In genomic region chr17:70949171-70949570, GRCm38 (mm10) we compare ENCODE assay signal across 25 mouse cellular contexts. TPM values are rescaled to one million over a fixed set of nuclear protein-coding genes. Genes with fewer than 3 reads are reported as not detected.
"Had no signal": no experiment of that assay in that cellular context is flagged by ENCODE, and none has a peak within 500 bp of the region (broad histone marks: within the 10 kb centered on the region; RNA-seq: fewer than 3 reads in every experiment).

No protein-coding gene starts in this region.

- H3K27ac ChIP-seq: embryonic facial prominence, embryonic 10.5 days; embryonic facial prominence, embryonic 12.5 days; embryonic facial prominence, embryonic 13.5 days; embryonic facial prominence, embryonic 15.5 days; forebrain, embryonic 10.5 days; forebrain, embryonic 12.5 days; forebrain, embryonic 13.5 days; forebrain, embryonic 15.5 days; gastrocnemius, adult 2 months; heart, embryonic 10.5 days had no signal

- H3K9me3 ChIP-seq: embryonic facial prominence, embryonic 10.5 days; embryonic facial prominence, embryonic 12.5 days; embryonic facial prominence, embryonic 13.5 days; embryonic facial prominence, embryonic 15.5 days; forebrain, embryonic 10.5 days; forebrain, embryonic 12.5 days; forebrain, embryonic 13.5 days; forebrain, embryonic 15.5 days; heart, embryonic 10.5 days had no signal

- H3K36me3 ChIP-seq: embryonic facial prominence, embryonic 10.5 days; embryonic facial prominence, embryonic 12.5 days; embryonic facial prominence, embryonic 13.5 days; embryonic facial prominence, embryonic 15.5 days; forebrain, embryonic 10.5 days; forebrain, embryonic 12.5 days; forebrain, embryonic 15.5 days; heart, embryonic 10.5 days had no signal

- H3K27me3 ChIP-seq: embryonic facial prominence, embryonic 12.5 days; embryonic facial prominence, embryonic 13.5 days; embryonic facial prominence, embryonic 15.5 days; forebrain, embryonic 12.5 days; forebrain, embryonic 13.5 days; forebrain, embryonic 15.5 days had no signal

- H3K9ac ChIP-seq: embryonic facial prominence, embryonic 12.5 days; embryonic facial prominence, embryonic 13.5 days; embryonic facial prominence, embryonic 15.5 days; forebrain, embryonic 12.5 days; forebrain, embryonic 13.5 days; forebrain, embryonic 15.5 days; forebrain, postnatal 0 days had no signal

- H3K4me3 ChIP-seq: embryonic facial prominence, embryonic 10.5 days; embryonic facial prominence, embryonic 12.5 days; embryonic facial prominence, embryonic 13.5 days; embryonic facial prominence, embryonic 15.5 days; erythroblast, embryonic 14.5 days; forebrain, embryonic 10.5 days; forebrain, embryonic 12.5 days; forebrain, embryonic 13.5 days; forebrain, embryonic 15.5 days; gastrocnemius, adult 2 months; heart, embryonic 10.5 days had no signal

- DNase-seq: cerebellum, adult 8-10 months; cerebellum, adult 9-10 months; cerebellum, adult 9-11 months; cerebellum, postnatal 10 days; cerebellum, postnatal 14 days; cerebellum, postnatal 25 days; cerebellum, postnatal 36 days; embryo, embryonic 11 days; forebrain, postnatal 0 days; gastrocnemius, adult 2 months; gastrocnemius, postnatal 10 days; gastrocnemius, postnatal 14 days; gastrocnemius, postnatal 25 days; gastrocnemius, postnatal 36 days; heart, adult 18-20 months had no signal

- H3K4me1 ChIP-seq: embryonic facial prominence, embryonic 10.5 days; embryonic facial prominence, embryonic 12.5 days; embryonic facial prominence, embryonic 13.5 days; embryonic facial prominence, embryonic 15.5 days; forebrain, embryonic 12.5 days; forebrain, embryonic 13.5 days; forebrain, embryonic 15.5 days had no signal

RNA-seq across cellular contexts. Expression of gene Myom1, which starts 53.3 kb away (rescaled TPM):
- polyA plus RNA-seq: erythroblast, embryonic 14.5 days had no signal
